Mouse (Mus musculus) retina, postnatal 1 day (tissue): ENCODE measurements around the gene Foxo6.

Experiments used
- DNase-seq: peaks from one replicate; pipeline ENCODE4 v3.0.0-alpha.2; 2012

Foxo6 gene

GRCm38 (mm10) chr4:120283141-120283540, 4.0 kb downstream of the Foxo6 start:
- DNase-seq: peak; percentile 95

GRCm38 (mm10) chr4:120282568-120283091, 4.5 kb downstream of the Foxo6 start:
- DNase-seq: peak; percentile 88

- DNase-seq: no peak
Observed at GRCm38 (mm10) chr4:120281011-120281410, 6.1 kb downstream of the Foxo6 start.

- DNase-seq: no peak
Observed at GRCm38 (mm10) chr4:120280432-120280831, 6.7 kb downstream of the Foxo6 start.

GRCm38 (mm10) chr4:120277255-120277928, 9.8 kb downstream of the Foxo6 start:
- peak; percentile 94 for DNase-seq

GRCm38 (mm10) chr4:120275487-120275886, 11.7 kb downstream of the Foxo6 start:
- DNase-seq: no peak

- DNase-seq: no peak
Observed at GRCm38 (mm10) chr4:120273594-120273993, 13.6 kb downstream of the Foxo6 start.

GRCm38 (mm10) chr4:120271886-120272580, 15.1 kb downstream of the Foxo6 start:
- DNase-seq: peak; percentile 28

- peak; percentile 50 for DNase-seq
Observed at GRCm38 (mm10) chr4:120271208-120271607, 15.9 kb downstream of the Foxo6 start.

GRCm38 (mm10) chr4:120270937-120271199, 16.3 kb downstream of the Foxo6 start:
- DNase-seq: no peak

GRCm38 (mm10) chr4:120270148-120270936, 16.8 kb downstream of the Foxo6 start:
- DNase-seq: no peak

- peak; percentile 58 for DNase-seq
Observed at GRCm38 (mm10) chr4:120269426-120269825, 17.7 kb downstream of the Foxo6 start.

GRCm38 (mm10) chr4:120268214-120269061, 18.7 kb downstream of the Foxo6 start:
- DNase-seq: peak; percentile 86

- no peak for DNase-seq
Observed at GRCm38 (mm10) chr4:120267683-120268082, 19.5 kb downstream of the Foxo6 start.

GRCm38 (mm10) chr4:120267136-120267535, 20.0 kb downstream of the Foxo6 start:
- DNase-seq: peak; percentile 37

GRCm38 (mm10) chr4:120264105-120264504, 23.0 kb downstream of the Foxo6 start:
- DNase-seq: no peak

GRCm38 (mm10) chr4:120262726-120263125, 24.4 kb downstream of the Foxo6 start:
- DNase-seq: peak; percentile 36

- peak; percentile 61 for DNase-seq
Observed at GRCm38 (mm10) chr4:120262206-120262605, 24.9 kb downstream of the Foxo6 start.

GRCm38 (mm10) chr4:120259356-120260181, 27.6 kb downstream of the Foxo6 start:
- peak; percentile 65 for DNase-seq

- peak; percentile 90 for DNase-seq
Observed at GRCm38 (mm10) chr4:120248800-120249261, 38.3 kb downstream of the Foxo6 start.

- peak; percentile 92 for DNase-seq
Observed at GRCm38 (mm10) chr4:120247412-120247811, 39.7 kb downstream of the Foxo6 start.

GRCm38 (mm10) chr4:120246086-120246485, 41.1 kb downstream of the Foxo6 start:
- no peak for DNase-seq
